Mouse (Mus musculus): Measurements from ENCODE around the gene Tmc1. TPM values are rescaled to one million over a fixed set of nuclear protein-coding genes. Genes with fewer than 3 reads are reported as not detected.
A peak's percentile ranks its signal among the peaks of the same experiment; 100 is the strongest.

Gene Tmc1
- total and polyA plus RNA-seq, 3 experiments: 0.11 to 0.27 TPM; not detected in 1

DNA sequence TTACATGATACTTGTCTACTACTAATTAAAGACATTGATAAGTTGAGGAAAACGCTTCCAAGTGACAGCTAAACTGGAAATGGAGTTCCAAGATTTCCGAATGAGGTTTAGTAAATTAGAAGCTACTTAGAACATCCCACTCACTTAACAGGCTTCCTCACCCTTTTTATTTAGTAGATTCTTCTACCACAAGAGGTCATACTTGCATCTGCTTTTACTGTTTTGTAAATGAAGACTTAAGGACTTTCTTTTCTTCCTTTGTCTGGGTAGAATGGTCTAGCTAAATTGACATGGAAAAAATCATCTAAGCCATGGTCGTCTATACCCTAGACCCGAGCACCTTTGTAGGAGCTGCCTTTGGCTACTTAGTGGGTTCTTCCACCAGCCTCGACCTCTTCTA lies 105.1 kb downstream of the Tmc1 start:
- Histone ChIP-seq H3K36me3 (replicated peaks in 1 of 2; ENCODE audit: control insufficient read depth in 1 of 2, insufficient read depth in 1 of 2, low read length in 1 of 2) (no peaks in the 10 kb centered on the region), H3K9ac (ENCODE audit: insufficient read depth, low read depth) (no peak overlapping the region), H3K4me3 (replicated peaks in 1 of 3; ENCODE audit: low read depth in 2 of 3, low read length in 2 of 3, poor library complexity in 1 of 3) (no peak overlapping the region), H3K79me2 (replicated peaks; ENCODE audit: control insufficient read depth, extremely low read depth, insufficient read depth, poor library complexity, severe bottlenecking) (no peaks in the 10 kb centered on the region), H3K4me2 (ENCODE audit: insufficient read depth, low read depth, poor library complexity, severe bottlenecking) (no peak overlapping the region), H3K4me1 (ENCODE audit: control insufficient read depth in 1 of 2, insufficient read depth in 2 of 2) (no peaks in the 10 kb centered on the region), H3K27ac (ENCODE audit: insufficient read depth, low read depth) (no peak overlapping the region), H3K9me3 (replicated peaks; ENCODE audit: low read length) (no peaks in the 10 kb centered on the region), H3K27me3 (replicated peaks) (no peaks in the 10 kb centered on the region)
- TF ChIP-seq SMC3 (IDR thresholded peaks at IDR 0.05; ENCODE audit: low read depth, low read length): peak; percentile 35; the same call in 1 of the 2 replicates
- no peak for TF ChIP-seq GABPA (IDR thresholded peaks at IDR 0.05; ENCODE audit: insufficient replicate concordance, low read depth, low read length)
- TF ChIP-seq RAD21 (IDR thresholded peaks at IDR 0.05; ENCODE audit: low read depth, low read length): peak; percentile 67
- TF ChIP-seq MAZ (IDR thresholded peaks at IDR 0.05; ENCODE audit: low read depth, low read length): no peak
- TF ChIP-seq CTCF (conservative IDR thresholded peaks at IDR 0.05 in 1 of 2, IDR thresholded peaks at IDR 0.05 in 1 of 2; ENCODE audit: low read depth in 2 of 2, low read length in 2 of 2): peak in 1 of 2 experiments; percentile 56; a peak in 2 of 4 replicates
- in situ Hi-C loops (cut with MboI; ENCODE audit: low pct_ligation_motif_present, low pct_unique_long_range_greater_than_20kb, low sequenced_read_pairs) (no loop called here), dilution Hi-C loops (cut with MboI; ENCODE audit: extremely low pct_ligation_motif_present, extremely low pct_unique_long_range_greater_than_20kb, low sequenced_read_pairs) (no loop called here)
- no peak for DNase-seq (ENCODE audit: extremely low read depth)

DNA sequence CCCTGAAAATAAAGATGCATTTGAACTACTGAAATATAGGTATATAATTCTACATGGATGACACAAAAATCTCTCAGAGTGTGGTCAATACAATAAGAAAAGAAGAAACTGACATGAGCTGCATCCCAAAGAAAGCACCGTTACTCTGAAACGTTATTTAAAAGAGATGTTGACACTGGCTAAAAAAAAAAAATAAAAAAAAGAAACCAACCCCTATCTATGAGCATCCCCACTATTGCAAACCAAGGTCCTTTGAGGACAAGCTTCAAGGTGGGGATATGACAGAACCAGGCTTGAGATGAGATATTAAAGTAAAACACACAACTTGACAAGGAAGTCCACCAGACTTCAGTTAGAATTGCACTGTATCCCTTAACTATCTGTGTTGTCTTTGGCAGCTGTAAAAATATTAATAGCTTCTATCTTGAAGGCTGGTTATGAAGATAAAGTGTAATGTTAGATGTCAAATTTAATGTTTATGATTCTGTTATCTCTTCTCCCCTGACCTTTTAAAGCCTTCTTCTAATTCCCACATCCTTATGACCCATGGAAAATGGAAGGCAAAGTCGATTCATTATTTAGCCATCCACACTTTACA lies 106.4 kb downstream of the Tmc1 start:
- in situ Hi-C loops (cut with MboI; ENCODE audit: low pct_ligation_motif_present, low pct_unique_long_range_greater_than_20kb, low sequenced_read_pairs): no loop called here
- no peak overlapping the region for H3K9ac ChIP-seq (ENCODE audit: insufficient read depth, low read depth)
- no peak for DNase-seq (ENCODE audit: extremely low read depth)
- no peaks in the 10 kb centered on the region for H3K9me3 ChIP-seq (replicated peaks; ENCODE audit: low read length)
- dilution Hi-C loops (cut with MboI; ENCODE audit: extremely low pct_ligation_motif_present, extremely low pct_unique_long_range_greater_than_20kb, low sequenced_read_pairs): no loop called here
- H3K36me3 ChIP-seq (replicated peaks in 1 of 2; ENCODE audit: control insufficient read depth in 1 of 2, insufficient read depth in 1 of 2, low read length in 1 of 2): no peaks in the 10 kb centered on the region
- H3K27me3 ChIP-seq (replicated peaks): no peaks in the 10 kb centered on the region
- TF ChIP-seq ZMIZ1 (IDR thresholded peaks at IDR 0.05; ENCODE audit: low read depth, low read length): no peak
- TF ChIP-seq USF2 (conservative IDR thresholded peaks at IDR 0.05; ENCODE audit: low read depth, low read length): no peak
- no peak for TF ChIP-seq RAD21 (IDR thresholded peaks at IDR 0.05; ENCODE audit: low read depth, low read length)
- no peak for TF ChIP-seq IRF4 (IDR thresholded peaks at IDR 0.05; ENCODE audit: low read depth, low read length)
- no peak for TF ChIP-seq POLR2AphosphoS2 (IDR thresholded peaks at IDR 0.05; ENCODE audit: low read depth, low read length)
- TF ChIP-seq NRF1 (IDR thresholded peaks at IDR 0.05; ENCODE audit: low read depth, low read length): no peak
- no peak for TF ChIP-seq ELF1 (IDR thresholded peaks at IDR 0.05; ENCODE audit: low read depth, low read length)
- no peak for TF ChIP-seq SMC3 (IDR thresholded peaks at IDR 0.05; ENCODE audit: low read depth, low read length)
- TF ChIP-seq POLR2A (IDR thresholded peaks at IDR 0.05; ENCODE audit: low read depth, low read length): no peak
- TF ChIP-seq ZC3H11A (IDR thresholded peaks at IDR 0.05; ENCODE audit: low read depth, low read length): no peak
- no peak for TF ChIP-seq HCFC1 (IDR thresholded peaks at IDR 0.05; ENCODE audit: low read depth, low read length)
- no peak for TF ChIP-seq BHLHE40 (IDR thresholded peaks at IDR 0.05; ENCODE audit: low read depth, low read length)
- TF ChIP-seq CHD1 (IDR thresholded peaks at IDR 0.05; ENCODE audit: low read depth, low read length): no peak
- no peak for TF ChIP-seq MAFK (IDR thresholded peaks at IDR 0.05; ENCODE audit: insufficient replicate concordance, low read length)
- TF ChIP-seq TCF12 (IDR thresholded peaks at IDR 0.05; ENCODE audit: low read depth, low read length): no peak
- no peak for TF ChIP-seq E2F4 (IDR thresholded peaks at IDR 0.05; ENCODE audit: insufficient replicate concordance, low read depth, low read length)
- TF ChIP-seq ZKSCAN1 (IDR thresholded peaks at IDR 0.05; ENCODE audit: borderline replicate concordance, low read depth, low read length): no peak
- TF ChIP-seq MAX (IDR thresholded peaks at IDR 0.05; ENCODE audit: low read length): no peak
- no peak for TF ChIP-seq MAZ (IDR thresholded peaks at IDR 0.05; ENCODE audit: low read depth, low read length)
- TF ChIP-seq MEF2A (IDR thresholded peaks at IDR 0.05; ENCODE audit: borderline replicate concordance, low read depth, low read length): no peak
- H3K4me3 ChIP-seq (replicated peaks in 1 of 3; ENCODE audit: low read depth in 2 of 3, low read length in 2 of 3, poor library complexity in 1 of 3): no peak overlapping the region
- no peak overlapping the region for H3K27ac ChIP-seq (ENCODE audit: insufficient read depth, low read depth)
- H3K79me2 ChIP-seq (replicated peaks; ENCODE audit: control insufficient read depth, extremely low read depth, insufficient read depth, poor library complexity, severe bottlenecking): no peaks in the 10 kb centered on the region
- H3K4me2 ChIP-seq (ENCODE audit: insufficient read depth, low read depth, poor library complexity, severe bottlenecking): no peak overlapping the region
- H3K4me1 ChIP-seq (ENCODE audit: control insufficient read depth in 1 of 2, insufficient read depth in 2 of 2): no peaks in the 10 kb centered on the region

All from CH12.LX (cell line).